Mouse (Mus musculus): ENCODE measurements at regions not wholly inside any gene's neighbourhood (a gene's known extent, or its start where the extent isn't known, plus 50 kb on each side); places are given as distances from the start of the nearest gene placed in this dataset.

- DNase-seq, result no peak
Observed at GRCm38 (mm10) chr8:35243555-35243954, 522.0 kb upstream of the Gm19410 start.

DNA sequence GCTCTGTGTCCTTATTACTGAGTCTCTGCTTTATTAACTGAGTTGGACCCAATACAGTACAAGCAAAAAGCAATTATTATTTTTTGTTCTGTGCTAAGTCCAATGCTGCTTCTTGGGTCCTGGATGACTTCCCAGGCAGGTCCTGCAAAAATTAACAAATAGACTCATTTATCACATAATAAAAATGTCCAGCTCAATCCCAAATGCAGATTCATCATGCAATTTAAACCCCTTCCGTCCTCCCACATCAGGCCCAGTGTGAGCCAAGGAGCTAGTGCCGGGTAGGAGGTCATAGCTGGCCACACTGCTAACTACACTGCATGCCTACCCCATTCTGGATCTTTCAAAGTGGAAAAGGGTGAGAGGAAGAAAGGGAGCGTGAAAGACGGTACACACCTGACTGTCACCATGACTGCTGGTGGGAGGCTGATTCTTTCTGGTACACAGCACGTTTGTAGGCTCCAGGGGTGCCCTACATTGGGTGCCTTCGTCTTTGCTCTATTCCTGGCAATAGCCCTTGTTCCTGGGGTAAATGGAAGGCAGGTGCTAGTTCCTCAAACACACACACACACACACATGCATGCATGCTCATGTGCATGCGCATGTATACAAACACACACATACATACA is 515.7 kb upstream of the Gm19410 start:
- no peak for DNase-seq

DNA sequence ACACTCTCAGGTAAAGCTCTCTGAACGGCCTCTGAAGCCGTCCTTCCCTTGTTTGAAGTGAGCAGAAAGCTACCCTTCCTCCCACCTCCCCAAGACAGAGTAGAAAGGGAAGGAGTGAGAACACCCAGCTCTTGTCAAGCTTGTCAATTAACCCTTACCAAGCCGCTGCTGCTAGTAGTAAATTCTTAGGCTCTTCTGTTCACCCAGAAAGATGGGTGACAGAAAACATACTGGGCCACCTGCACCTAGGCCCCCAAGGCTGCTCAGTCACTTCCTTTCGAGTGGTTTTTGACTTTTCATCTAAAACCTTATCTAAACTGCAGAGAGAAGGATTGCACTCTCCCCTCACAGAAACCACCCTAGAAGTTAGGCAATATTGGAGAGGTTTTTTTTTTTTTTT is 514.9 kb upstream of the Gm19410 start:
- DNase-seq, result no peak

DNA sequence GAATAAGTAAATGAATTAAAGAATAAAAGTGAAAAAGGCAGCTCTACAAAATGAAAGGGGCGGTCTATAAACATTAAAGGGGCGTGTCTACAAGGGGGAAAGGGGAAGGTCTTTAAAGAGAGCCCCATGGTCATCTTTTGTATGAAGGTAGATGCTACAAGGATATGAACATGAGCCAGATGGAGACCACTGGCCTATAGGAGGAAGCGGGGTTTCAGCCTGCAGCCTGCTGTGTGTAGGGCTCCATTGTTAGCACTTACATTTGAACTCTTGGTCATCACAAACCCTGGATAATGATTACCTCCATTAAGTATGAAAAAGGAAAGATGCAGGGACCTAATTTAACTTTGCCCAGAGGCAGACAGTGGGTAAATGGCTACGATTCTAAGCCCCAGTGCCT is 511.6 kb upstream of the Gm19410 start:
- DNase-seq, result no peak

DNA sequence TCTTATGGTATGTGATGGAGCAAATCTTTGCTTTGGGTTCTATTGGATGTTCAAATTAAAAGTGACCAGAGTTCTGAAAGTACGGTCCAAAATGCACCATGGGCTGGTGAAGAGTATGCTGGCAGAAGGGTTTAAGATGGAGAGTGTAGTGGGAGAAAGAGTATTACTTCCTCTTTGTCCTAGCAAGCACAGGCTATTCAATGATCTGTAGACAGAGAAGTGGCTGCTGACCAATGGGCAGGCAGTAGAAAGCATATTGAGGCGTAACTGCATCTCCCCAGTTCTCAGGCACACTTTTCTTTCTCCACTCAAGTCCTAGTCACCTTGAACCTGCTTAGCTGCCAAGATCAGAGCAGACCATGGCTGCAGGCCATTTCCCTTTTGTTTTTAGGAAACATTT is 510.3 kb upstream of the Gm19410 start:
- no peak for DNase-seq

DNA sequence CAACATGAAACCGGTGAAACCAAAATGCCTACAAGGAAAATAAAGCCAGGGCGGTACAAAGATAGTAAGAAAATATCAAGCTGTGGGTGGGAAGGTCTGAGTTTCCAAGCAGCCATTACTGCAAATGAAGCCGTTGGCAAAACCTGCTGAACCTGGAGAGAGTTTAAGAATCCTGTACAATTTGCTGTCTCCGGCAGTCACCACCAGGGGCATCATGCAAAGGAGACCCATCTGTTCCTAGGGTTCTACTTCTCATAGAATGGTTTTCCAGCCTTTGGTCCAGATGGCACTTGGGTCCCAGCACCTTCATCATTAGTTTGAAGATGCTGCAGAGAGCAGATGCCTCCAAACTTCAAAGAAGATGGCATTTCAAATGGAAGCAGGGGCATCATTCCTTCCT is 508.6 kb upstream of the Gm19410 start:
- DNase-seq, result no peak

- DNase-seq, result no peak
Observed at GRCm38 (mm10) chr8:35268221-35268620, 497.4 kb upstream of the Gm19410 start.

DNA sequence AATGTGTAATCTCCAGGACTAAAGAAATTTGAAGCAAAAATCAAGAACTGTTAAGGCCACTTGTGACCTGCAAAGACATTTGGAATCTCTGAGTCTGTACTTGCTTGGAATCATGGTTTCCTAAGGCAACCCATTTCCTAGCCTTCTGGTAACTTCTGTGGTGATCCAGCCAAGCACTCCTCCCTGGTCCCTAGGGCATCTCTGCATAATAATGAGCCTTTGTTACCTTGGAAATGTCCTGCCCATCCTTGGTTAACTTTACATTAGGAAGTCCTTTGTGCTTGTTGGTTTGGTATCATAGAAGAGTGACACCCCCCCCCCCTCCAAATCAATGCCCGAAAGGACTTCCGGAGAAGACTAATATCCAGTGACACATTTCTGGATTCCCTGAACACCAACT is 496.6 kb upstream of the Gm19410 start:
- DNase-seq, result no peak

- no peak for DNase-seq
Observed at GRCm38 (mm10) chr8:35275972-35276371, 489.6 kb upstream of the Gm19410 start.

DNA sequence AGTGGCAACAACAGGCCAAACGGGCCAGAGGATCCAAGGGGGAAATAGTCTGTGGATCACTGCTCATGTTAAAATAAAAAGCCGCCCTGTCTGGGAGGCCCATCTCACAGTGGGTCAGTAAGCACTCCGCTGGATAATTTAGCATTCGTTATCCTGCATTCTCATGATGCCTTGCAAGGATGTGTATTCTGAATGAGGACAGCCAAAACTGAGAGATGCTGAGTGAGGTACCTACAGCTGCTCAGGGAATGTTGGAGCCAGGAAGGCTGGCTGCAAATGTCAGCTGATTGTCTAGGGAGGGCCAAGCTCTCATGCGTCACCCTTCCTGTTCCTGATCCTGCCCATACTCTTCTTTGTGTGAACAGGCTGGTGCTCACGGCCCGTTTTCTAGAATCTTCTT is 489.1 kb upstream of the Gm19410 start:
- no peak for DNase-seq

GRCm38 (mm10) chr8:35278946-35279345 is 486.6 kb upstream of the Gm19410 start:
- no peak for DNase-seq

DNA sequence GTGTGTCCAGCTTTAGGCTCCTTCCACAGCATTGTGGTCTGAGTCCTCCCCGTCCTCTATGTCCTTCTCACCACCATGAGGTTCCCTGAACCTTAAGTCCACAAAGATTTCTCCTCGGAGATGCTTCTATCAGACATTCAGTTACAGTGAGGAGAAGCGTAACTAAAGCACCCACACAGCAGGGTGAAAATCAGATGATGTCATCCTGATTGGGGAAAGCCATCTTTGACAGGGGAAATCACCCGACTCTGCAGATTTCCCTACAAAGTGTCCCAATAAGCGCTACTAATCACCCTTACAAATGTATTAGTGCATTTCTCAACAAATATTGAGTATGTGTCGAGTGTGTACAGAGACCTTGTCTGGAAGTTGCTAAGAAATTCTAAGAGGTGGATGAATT is 484.8 kb upstream of the Gm19410 start:
- DNase-seq, result no peak

- DNase-seq, result no peak
Observed at GRCm38 (mm10) chr8:35283366-35283765, 482.2 kb upstream of the Gm19410 start.

GRCm38 (mm10) chr8:35289018-35289417 is 476.6 kb upstream of the Gm19410 start:
- DNase-seq, result no peak

DNA sequence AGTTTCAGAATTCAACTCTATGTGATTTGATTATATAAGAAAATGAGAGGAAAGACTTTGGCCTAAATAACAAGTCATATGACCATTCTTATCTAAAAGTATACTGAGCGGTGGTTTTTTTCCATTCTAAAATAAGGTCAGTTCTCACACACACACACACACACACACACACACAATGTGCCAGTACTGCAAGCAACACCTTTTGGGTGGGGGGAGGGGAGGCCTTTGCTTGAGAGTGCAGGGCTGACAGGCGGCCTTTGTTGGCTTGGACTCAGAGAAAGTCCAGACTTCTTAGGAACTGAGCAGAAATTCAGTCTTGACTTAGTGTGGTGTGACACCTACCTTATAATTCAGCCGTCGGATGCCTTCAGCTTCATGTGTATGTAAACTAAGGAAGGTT is 475.6 kb upstream of the Gm19410 start:
- DNase-seq, result no peak

- DNase-seq, result no peak
Observed at GRCm38 (mm10) chr8:35293437-35294126, 472.0 kb upstream of the Gm19410 start.

- DNase-seq, result no peak
Observed at GRCm38 (mm10) chr8:35296936-35297335, 468.7 kb upstream of the Gm19410 start.

GRCm38 (mm10) chr8:35299088-35299487 is 466.5 kb upstream of the Gm19410 start:
- DNase-seq, result no peak

GRCm38 (mm10) chr8:35300359-35300758 is 465.2 kb upstream of the Gm19410 start:
- no peak for DNase-seq

DNA sequence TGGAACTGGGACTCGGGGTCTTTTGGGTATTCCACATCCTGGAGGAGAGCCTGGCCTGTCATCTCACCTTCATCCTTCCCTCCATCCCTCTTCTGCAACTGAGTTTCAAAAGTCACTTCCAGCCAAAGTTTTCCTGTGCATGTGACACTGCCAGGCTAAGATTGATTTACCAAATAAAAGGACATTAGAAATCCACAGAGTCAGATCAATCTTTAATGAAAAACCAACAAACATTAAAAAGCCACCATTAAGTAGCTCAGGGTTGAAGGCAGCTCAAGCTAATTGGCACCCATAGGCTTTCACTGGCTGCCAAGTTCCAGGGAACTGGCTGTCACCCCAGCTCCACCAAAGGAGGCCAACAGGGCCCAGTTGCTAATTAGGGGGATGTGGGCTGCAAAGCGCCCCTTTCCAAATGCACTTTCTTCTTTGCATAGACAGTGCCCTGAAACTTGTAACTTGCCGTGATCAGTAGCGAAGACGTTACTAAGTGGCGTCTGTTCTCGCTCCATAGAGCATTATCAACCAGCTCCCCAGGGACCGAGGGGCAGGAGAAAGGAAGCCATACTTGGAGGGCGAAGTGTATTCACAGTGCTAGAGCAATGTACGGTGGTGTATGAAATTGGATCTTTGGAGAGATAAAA is 464.6 kb upstream of the Gm19410 start:
- peak; percentile 11 for DNase-seq

DNA sequence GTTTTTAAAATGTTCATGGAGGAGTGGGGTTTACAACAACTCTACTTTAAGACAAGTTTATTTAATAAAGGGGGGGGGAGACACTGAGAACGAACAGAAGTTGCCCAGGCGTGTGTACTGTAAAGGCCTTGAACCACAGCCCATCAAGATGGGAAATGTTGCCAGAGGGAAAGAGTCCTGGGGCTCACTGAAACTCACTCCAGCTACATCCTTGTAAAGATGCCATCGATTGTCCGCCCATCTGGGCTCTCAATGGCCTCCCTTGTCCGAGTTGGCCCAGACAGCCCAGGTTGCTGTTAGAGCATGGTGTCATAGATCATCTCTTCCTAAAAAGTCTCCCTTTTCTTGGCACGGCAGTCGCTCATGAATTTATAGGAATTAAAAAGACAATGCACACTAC is 462.7 kb upstream of the Gm19410 start:
- DNase-seq, result no peak

GRCm38 (mm10) chr8:35321270-35321865 is 444.2 kb upstream of the Gm19410 start:
- no peak for DNase-seq

GRCm38 (mm10) chr8:35323180-35323975 is 442.2 kb upstream of the Gm19410 start:
- DNase-seq, result no peak

Data from cerebellum, adult 11-12 months (tissue).